Mouse (Mus musculus) left cerebral cortex, postnatal 4 days (tissue): ENCODE data around the gene Wt1. TPM values are rescaled to one million over a fixed set of nuclear protein-coding genes. Genes with fewer than 3 reads are reported as not detected.

Experiments used
- DNase-seq: peaks from one replicate; pipeline ENCODE4 v3.0.0-alpha.2; 2022
- intact Hi-C: fragments of 180-260 bp; cut with DNase I; formaldehyde crosslinking; loops from one replicate; pipeline ENCODE4 v1.15.1; 2025
- total RNA-seq, 2 experiments: library from RNA; stranded (reverse); gene quantifications; 2 replicates each; pipeline ENCODE4 v1.2.3; 2021

Wt1 gene
- total RNA-seq: under 1 TPM in 1 of 2 experiments, not detected in 1; 0.26 TPM

DNA sequence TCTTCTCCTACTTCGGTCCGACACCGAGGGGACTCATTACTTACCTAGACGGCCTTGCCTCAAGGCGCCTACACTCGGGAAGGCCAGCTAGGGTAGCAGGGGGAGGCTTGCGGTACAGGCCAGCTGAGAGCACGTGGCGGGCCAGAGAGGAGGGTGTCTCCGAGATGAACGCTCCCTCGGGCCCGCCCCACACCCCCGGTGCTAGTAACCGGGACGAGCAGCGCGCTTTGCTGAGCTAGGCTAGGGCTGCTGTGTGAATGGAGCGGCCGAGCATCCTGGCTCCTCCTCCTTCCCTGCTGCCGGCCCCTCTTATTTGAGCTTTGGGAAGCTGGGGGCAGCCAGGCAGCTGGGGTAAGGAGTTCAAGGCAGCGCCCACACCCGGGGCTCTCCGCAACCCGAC is at the start of gene Wt1:
TSS of gene Wt1 (plus strand) at position 251 of the 400 bp plus-strand sequence.
- no peak for DNase-seq
- intact Hi-C loops: loop anchor here (10.0 kb wide), 1 partner anchor 539 kb away; the partner anchor contains the start of gene Pax6

DNA sequence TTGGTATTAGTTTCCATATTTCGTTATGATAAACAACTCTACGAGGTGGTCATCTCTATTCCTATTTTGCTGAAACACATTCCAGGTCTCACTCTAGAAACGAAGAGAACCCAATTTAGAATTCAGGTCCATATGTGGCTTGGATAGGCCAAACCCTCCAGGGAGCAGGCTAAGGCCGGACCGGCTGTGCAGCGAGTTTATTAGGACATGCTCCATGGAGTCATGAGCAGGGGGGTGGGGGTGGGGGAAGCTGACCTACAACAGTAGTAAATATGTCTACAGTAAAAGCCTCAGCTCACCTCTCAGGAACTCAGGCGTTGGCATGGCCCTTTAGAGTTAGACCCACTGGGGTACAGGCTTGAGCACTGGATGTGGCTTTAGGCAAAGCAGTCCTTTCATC is 49.2 kb upstream of the Wt1 start:
- no peak for DNase-seq

GRCm38 (mm10) chr2:105082256-105082790 is 44.0 kb upstream of the Wt1 start:
- no peak for DNase-seq
- intact Hi-C loops: no loop called here

More for the DNA sequence above, 49.2 kb upstream of the Wt1 start:
- intact Hi-C loops: no loop called here

GRCm38 (mm10) chr2:105084035-105084434 is 42.3 kb upstream of the Wt1 start:
- no peak for DNase-seq
- intact Hi-C loops: no loop called here

GRCm38 (mm10) chr2:105086081-105086480 is 40.2 kb upstream of the Wt1 start:
- DNase-seq: no peak
- intact Hi-C loops: no loop called here

- DNase-seq: no peak
- intact Hi-C loops: no loop called here
Observed at GRCm38 (mm10) chr2:105088005-105088404, 38.3 kb upstream of the Wt1 start.

DNA sequence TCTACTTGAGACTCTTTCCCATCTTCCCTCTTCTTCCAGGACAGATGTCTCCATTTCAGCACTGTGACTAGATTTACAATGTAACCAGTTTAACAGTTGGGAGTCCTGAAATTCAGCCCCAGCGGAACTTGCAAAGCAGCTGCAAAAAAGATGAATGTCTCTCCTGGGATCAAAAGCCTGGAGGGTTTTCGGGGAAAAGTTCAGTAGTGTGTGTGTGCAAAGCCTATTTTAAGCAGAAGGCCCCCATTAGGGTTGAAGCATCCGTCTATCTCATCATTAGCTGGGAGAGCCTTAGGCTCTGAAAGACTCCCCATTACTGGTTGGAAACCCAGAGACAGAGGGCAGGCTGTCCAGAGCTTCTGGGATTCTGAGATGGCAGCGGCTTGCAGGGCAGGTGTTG is 37.2 kb upstream of the Wt1 start:
- DNase-seq: no peak
- intact Hi-C loops: no loop called here

- intact Hi-C loops: no loop called here
- peak; percentile 15 for DNase-seq
Observed at GRCm38 (mm10) chr2:105089581-105090508, 36.5 kb upstream of the Wt1 start.

GRCm38 (mm10) chr2:105090991-105091390 is 35.3 kb upstream of the Wt1 start:
- no peak for DNase-seq
- intact Hi-C loops: no loop called here

DNA sequence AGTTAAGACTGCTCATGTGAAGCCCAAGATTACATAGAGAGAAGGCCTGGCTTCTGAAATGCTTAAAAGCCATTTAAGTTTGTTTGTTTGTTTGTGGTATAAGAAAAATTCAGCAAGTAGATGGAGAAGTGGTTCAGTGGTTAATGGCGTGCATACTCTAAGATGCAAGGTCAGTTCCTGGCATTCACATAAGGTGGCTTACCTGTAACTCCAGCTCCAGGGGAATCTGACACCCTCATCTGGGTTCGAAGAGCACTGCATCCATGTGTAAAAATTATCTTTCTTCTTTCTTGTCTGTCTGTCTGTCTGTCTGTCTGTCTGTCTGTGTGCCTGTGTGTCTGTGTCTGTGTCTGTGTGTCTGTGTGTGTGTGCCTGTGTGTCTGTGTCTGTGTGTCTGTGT is 34.6 kb upstream of the Wt1 start, which contains the start of gene Gm11060:
TSS of gene Gm11060 (plus strand) at position 301 of the 400 bp plus-strand sequence.
- intact Hi-C loops: no loop called here
- no peak for DNase-seq

DNA sequence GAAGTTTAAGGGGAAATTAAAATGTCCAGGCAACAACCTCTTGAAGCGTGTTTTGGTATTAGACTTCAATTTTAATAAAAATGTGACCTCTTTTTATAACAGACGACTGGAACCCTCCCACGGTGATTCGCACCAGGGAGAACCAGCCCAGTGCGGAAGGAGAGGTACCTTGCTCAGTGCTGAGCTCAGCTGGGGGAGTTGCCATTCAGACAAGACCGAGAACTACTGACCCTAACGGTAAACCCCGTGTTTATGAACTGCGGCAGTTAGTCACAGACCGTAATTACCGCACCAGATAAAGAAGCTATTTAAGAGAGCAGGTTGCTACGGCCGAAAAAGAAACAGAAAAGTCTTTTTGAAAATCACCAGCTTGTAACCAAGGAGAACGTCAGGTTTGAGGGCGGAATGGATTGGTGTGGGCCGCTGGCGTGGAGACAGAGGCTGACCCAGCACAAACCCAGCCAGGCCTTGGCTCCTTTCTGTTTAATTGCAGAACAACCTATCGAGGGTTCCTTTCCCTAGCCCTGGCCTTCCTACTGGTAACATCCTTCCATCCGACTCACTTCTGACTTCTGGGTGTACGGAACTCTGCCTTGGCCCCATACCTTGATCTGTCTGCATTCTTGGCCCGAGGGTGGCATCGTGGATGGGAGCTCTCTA is 28.9 kb upstream of the Wt1 start:
- intact Hi-C loops: no loop called here
- DNase-seq: no peak

DNA sequence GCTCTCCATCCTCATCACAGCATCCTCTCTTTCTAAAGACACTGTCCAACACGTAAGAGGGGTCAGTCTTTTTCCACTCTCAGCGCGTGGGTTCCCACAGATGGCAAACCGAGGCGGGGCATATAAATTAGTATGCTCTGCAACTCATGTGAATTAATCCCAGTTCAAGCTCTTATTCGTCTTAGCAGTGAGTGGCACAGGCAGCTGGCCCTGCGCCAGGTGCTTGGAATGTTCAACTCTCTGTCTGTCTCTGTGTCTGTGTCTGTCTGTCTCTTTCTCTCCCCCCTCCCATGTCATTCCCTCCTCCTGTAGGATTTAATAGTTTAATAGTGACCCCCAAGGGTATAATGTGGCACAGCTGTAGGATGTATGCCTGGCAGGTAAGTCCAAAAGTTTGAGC is 26.9 kb upstream of the Wt1 start:
- peak; percentile 30 for DNase-seq
- intact Hi-C loops: no loop called here

GRCm38 (mm10) chr2:105100541-105100940 is 25.8 kb upstream of the Wt1 start:
- intact Hi-C loops: no loop called here
- no peak for DNase-seq

GRCm38 (mm10) chr2:105108703-105109158 is 17.6 kb upstream of the Wt1 start:
- DNase-seq: peak; percentile 98
- intact Hi-C loops: no loop called here

GRCm38 (mm10) chr2:105114074-105114473 is 12.3 kb upstream of the Wt1 start:
- intact Hi-C loops: no loop called here

DNA sequence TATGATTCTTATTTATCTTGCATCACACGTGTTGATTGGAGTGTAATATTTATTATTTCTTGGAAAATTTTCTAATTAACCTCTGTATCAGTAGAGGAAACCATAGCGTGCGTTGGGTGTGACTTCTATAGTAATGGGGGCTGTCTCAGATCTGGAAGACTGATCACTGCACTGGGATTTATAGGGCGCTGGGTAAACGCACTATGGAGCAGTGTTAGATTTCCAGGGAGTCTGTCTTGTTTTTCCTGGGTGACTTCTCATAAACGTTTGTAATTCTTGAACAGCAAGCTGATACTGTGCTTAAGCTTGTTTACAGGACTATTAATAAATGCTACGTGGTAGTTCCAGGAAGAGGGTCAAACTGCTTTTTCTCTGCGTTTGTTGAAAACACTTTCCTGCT is 8.7 kb upstream of the Wt1 start:
- intact Hi-C loops: no loop called here
- no peak for DNase-seq

More at GRCm38 (mm10) chr2:105114074-105114473, 12.3 kb upstream of the Wt1 start:
- DNase-seq: no peak

DNA sequence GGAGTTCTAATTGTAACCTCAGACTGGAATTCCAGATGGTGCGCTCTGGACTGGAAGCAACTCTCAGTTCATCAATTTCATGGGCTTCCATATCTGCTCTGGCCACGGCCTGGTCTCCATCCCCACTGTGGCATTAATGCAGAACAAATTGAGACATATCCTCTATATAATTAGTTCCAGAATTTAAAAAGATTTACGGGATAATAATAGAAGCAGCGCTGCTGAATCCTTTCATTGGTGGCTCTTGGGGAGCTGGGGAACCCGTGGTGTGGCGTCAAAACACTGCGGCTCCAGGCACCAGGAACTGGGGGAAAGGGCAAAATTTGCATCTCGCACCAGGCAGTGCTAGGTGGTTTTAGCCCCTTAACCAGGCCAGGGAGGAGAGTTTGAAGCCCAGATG is 4.1 kb upstream of the Wt1 start:
- no peak for DNase-seq
- intact Hi-C loops: loop anchor here (10.0 kb wide), 1 partner anchor 543 kb away; the partner anchor contains the start of gene Pax6

GRCm38 (mm10) chr2:105122886-105123285 is 3.4 kb upstream of the Wt1 start:
- intact Hi-C loops: loop anchor here (10.0 kb wide), 1 partner anchor 542 kb away; the partner anchor contains the start of gene Pax6
- DNase-seq: no peak

- intact Hi-C loops: loop anchor here (10.0 kb wide), 1 partner anchor 541 kb away; the partner anchor contains the start of gene Pax6
- DNase-seq: no peak
Observed at GRCm38 (mm10) chr2:105123431-105123830, 2.9 kb upstream of the Wt1 start.

GRCm38 (mm10) chr2:105123881-105124280 is 2.4 kb upstream of the Wt1 start:
- intact Hi-C loops: loop anchor here (10.0 kb wide), 1 partner anchor 541 kb away; the partner anchor contains the start of gene Pax6

GRCm38 (mm10) chr2:105124391-105124790 is 1.9 kb upstream of the Wt1 start:
- DNase-seq: no peak
- intact Hi-C loops: loop anchor here (10.0 kb wide), 1 partner anchor 540 kb away; the partner anchor contains the start of gene Pax6

More at GRCm38 (mm10) chr2:105123881-105124280, 2.4 kb upstream of the Wt1 start:
- no peak for DNase-seq
